9 mouse cellular contexts compared by ENCODE assay signal in genomic region chr10:29206730-29207129, GRCm38 (mm10). TPM values are rescaled to one million over a fixed set of nuclear protein-coding genes. Genes with fewer than 3 reads are reported as not detected.
DNase-seq lines count a peak whose midpoint lies in the region; ATAC-seq lines count a peak whose summit lies in the region.
"Had no signal": no experiment of that assay in that cellular context is flagged by ENCODE, and none has a peak within 500 bp of the region (broad histone marks: within the 10 kb centered on the region; RNA-seq: fewer than 3 reads in every experiment).

No protein-coding gene starts in this region.

- no peak overlapping the region for H3K4me3 ChIP-seq in heart, embryonic 10.5 days
- H3K4me3 ChIP-seq: stomach, embryonic 15.5 days had no signal

- no peaks in the 10 kb centered on the region for H3K4me1 ChIP-seq in heart, embryonic 10.5 days
- H3K4me1 ChIP-seq: stomach, embryonic 15.5 days had no signal

- no peaks in the 10 kb centered on the region for H3K9me3 ChIP-seq in heart, embryonic 10.5 days
- H3K9me3 ChIP-seq: stomach, embryonic 15.5 days had no signal

- no peaks in the 10 kb centered on the region for H3K27me3 ChIP-seq in heart, embryonic 10.5 days (ENCODE audit: insufficient read depth, poor library complexity, severe bottlenecking)
- H3K27me3 ChIP-seq: stomach, embryonic 15.5 days had no signal

- no peaks in the 10 kb centered on the region for H3K36me3 ChIP-seq in heart, embryonic 10.5 days
- H3K36me3 ChIP-seq: stomach, embryonic 15.5 days had no signal

- no peak overlapping the region for H3K27ac ChIP-seq in heart, embryonic 10.5 days
- H3K27ac ChIP-seq: stomach, embryonic 15.5 days had no signal

- DNase-seq in heart, postnatal 4 days = peak; percentile 22
- no peak for DNase-seq in heart, embryonic 10.5 days (ENCODE audit: low spot score)
- peak; percentile 27 for DNase-seq in CD4-positive, CD25-positive, alpha-beta regulatory T cell, adult 2 months (ENCODE audit: low read depth, low spot score)
- DNase-seq in c-Kit-positive CD71-positive TER-119-negative erythroid progenitor cells, embryonic 14.5 days (ENCODE audit: low read depth) = peak; percentile 4
- DNase-seq in spleen, adult 18-20 months = no peak
- no peak for DNase-seq in urinary bladder, postnatal 25 days (ENCODE audit: low spot score)

- peak; percentile 72 to 94 for ATAC-seq in hematopoietic stem cell, adult 5-6 weeks (replicated peaks in 1 of 2; ENCODE audit: insufficient read depth in 1 of 2, low FRiP score in 2 of 2, low TSS enrichment in 1 of 2, low read depth in 1 of 2, poor library complexity in 2 of 2, severe bottlenecking in 2 of 2)
- peak; percentile 89 for ATAC-seq in megakaryocyte progenitor cell, adult 5-6 weeks (replicated peaks; ENCODE audit: poor library complexity)

RNA-seq across cellular contexts. Expression of gene 9330159F19Rik, which starts 4.7 kb away (rescaled TPM):
- total RNA-seq in heart, postnatal 4 days (2021) = under 1 TPM in 1 of 2 experiments, not detected in 1; 0.09 TPM
- polyA plus RNA-seq in heart, embryonic 10.5 days (2016; fragmentation: Nextera tagmentation; extraction: Ambion mirVana) = 0.30 and 0.34 TPM in 2 replicates
- not detected in 2 replicates for total RNA-seq in hematopoietic stem cell, adult 5-6 weeks (2017)
- not detected in 2 replicates for total RNA-seq in megakaryocyte progenitor cell, adult 5-6 weeks (2015)
- total RNA-seq in megakaryocyte progenitor cell, adult 5-6 weeks (2017) = not detected in 2 replicates

RNA-seq across cellular contexts. Expression of gene Gm49353, which starts 8.0 kb away (rescaled TPM):
- total RNA-seq in heart, postnatal 4 days (2021) = not detected
- polyA plus RNA-seq in heart, embryonic 10.5 days (2016; fragmentation: Nextera tagmentation; extraction: Ambion mirVana) = not detected in 2 replicates
- total RNA-seq in hematopoietic stem cell, adult 5-6 weeks (2017) = not detected in 2 replicates
- total RNA-seq in megakaryocyte progenitor cell, adult 5-6 weeks (2015) = not detected in 2 replicates
- total RNA-seq in megakaryocyte progenitor cell, adult 5-6 weeks (2017) = not detected in 2 replicates

Comparison
In these comparisons a context has a peak if more than half of its experiments do, and no peak if none do; other contexts are left out.
1. DNase-seq: peak in heart, postnatal 4 days (single experiment), CD4-positive, CD25-positive, alpha-beta regulatory T cell, adult 2 months (single experiment) and c-Kit-positive CD71-positive TER-119-negative erythroid progenitor cells, embryonic 14.5 days (single experiment); none in heart, embryonic 10.5 days (single experiment), spleen, adult 18-20 months (0 of 2) and urinary bladder, postnatal 25 days (single experiment).